Mouse (Mus musculus) lung, postnatal 25 days (tissue): ENCODE results near the gene Vmn1r85.
A peak's percentile ranks its signal among the peaks of the same experiment; 100 is the strongest.

Experiments used
- DNase-seq: peaks from one replicate; pipeline ENCODE4 v3.0.0; 2022; ENCODE audit warnings: low spot score

The Vmn1r85 gene

GRCm38 (mm10) chr7:13037901-13038555 lies 56.9 kb downstream of the Vmn1r85 start, which contains the start of gene Ube2m:
TSS of gene Ube2m (minus strand) at chr7:13038275.
- peak; percentile 97 for DNase-seq

GRCm38 (mm10) chr7:13037366-13037765 lies 57.6 kb downstream of the Vmn1r85 start:
- no peak for DNase-seq

- DNase-seq = no peak
Measured at GRCm38 (mm10) chr7:13036806-13037205, 58.2 kb downstream of the Vmn1r85 start.

GRCm38 (mm10) chr7:13035211-13035855 lies 59.6 kb downstream of the Vmn1r85 start:
- DNase-seq = no peak

- peak; percentile 97 for DNase-seq
Measured at GRCm38 (mm10) chr7:13034148-13034977, 60.6 kb downstream of the Vmn1r85 start, which contains the start of gene Chmp2a. TSS of gene Chmp2a (minus strand) at chr7:13034807.

- DNase-seq = no peak
Measured at GRCm38 (mm10) chr7:13033451-13034147, 61.4 kb downstream of the Vmn1r85 start.
